ENCODE assay signal across 8 mouse cellular contexts in the genomic region with DNA sequence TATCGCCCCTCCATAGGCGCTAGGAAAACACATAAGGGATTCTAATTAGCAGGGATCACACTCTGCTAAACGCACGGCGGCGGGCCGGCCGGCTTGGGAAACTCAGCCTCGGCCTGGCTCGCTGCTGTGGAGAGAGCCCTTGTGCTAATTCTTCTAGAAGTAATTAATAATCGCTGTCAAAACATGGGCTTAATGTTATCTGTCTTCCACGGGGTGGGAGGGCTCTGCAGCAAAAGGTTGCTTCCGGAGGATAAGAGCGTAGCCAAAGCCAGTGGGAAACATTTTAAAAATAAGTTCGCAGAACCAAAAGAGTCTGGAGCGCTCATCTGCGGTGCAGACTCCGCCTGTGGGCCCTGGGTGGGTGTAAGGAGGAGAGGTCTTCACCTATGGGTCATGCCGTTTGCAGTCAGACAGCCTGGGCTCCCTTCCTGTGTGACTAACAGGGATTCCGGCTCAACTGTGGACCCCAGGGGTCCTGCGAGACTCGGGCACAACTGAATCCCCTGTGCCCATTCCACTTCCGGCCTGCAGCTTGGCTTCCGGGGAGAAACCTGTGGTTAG.
DNase-seq lines count a peak whose midpoint lies in the region; ATAC-seq lines count a peak whose summit lies in the region.

No protein-coding gene starts in this region.

- peak overlapping the region; percentile 29 for H3K4me3 ChIP-seq in forebrain, embryonic 13.5 days
- peak overlapping the region; percentile 21 for H3K4me3 ChIP-seq in hindbrain, embryonic 14.5 days (replicated peaks; ENCODE audit: low read length)
- peak overlapping the region; percentile 45 for H3K4me3 ChIP-seq in liver, embryonic 12.5 days
- H3K4me3 ChIP-seq in neural tube, embryonic 13.5 days: 0 out of 2 replicates have a peak overlapping the region, but pooled peaks have one; percentile 6

- H3K36me3 ChIP-seq in forebrain, embryonic 13.5 days (ENCODE audit: poor library complexity, severe bottlenecking): no peaks in the 10 kb centered on the region
- H3K36me3 ChIP-seq in hindbrain, embryonic 14.5 days (replicated peaks; ENCODE audit: control insufficient read depth, insufficient read depth): no peaks in the 10 kb centered on the region
- no peaks in the 10 kb centered on the region for H3K36me3 ChIP-seq in liver, embryonic 12.5 days
- H3K36me3 ChIP-seq in neural tube, embryonic 13.5 days: no peaks in the 10 kb centered on the region

- DNase-seq in cerebellum, postnatal 10 days: peak; percentile 34 to 51
- peak; percentile 5 for DNase-seq in adrenal gland, adult 8-10 months
- peak; percentile 75 for DNase-seq in hindbrain, embryonic 14.5 days (ENCODE audit: low spot score)

- peak overlapping the region; percentile 46 for H3K9ac ChIP-seq in forebrain, embryonic 13.5 days
- H3K9ac ChIP-seq in hindbrain, embryonic 14.5 days: 0 out of 2 replicates have a peak overlapping the region, but pooled peaks have one; percentile 40
- peak overlapping the region; percentile 51 for H3K9ac ChIP-seq in liver, embryonic 12.5 days
- peak overlapping the region; percentile 31; the same call in 1 of the 2 replicates for H3K9ac ChIP-seq in neural tube, embryonic 13.5 days

- WGBS in forebrain, embryonic 13.5 days: 6% methylated on average over 24 of the region's 24 CpGs
- whole genome bisulfite sequencing in hindbrain, embryonic 14.5 days: 12% methylated on average over 24 of the region's 24 CpGs
- WGBS in liver, embryonic 12.5 days (ENCODE audit: insufficient replicate concordance): 8% methylated on average over 24 of the region's 24 CpGs
- WGBS in neural tube, embryonic 13.5 days: 21% methylated on average over 24 of the region's 24 CpGs

- H3K4me2 ChIP-seq in forebrain, embryonic 13.5 days: peak overlapping the region; percentile 60
- peak overlapping the region; percentile 49 for H3K4me2 ChIP-seq in hindbrain, embryonic 14.5 days (replicated peaks)
- H3K4me2 ChIP-seq in liver, embryonic 12.5 days: peak overlapping the region; percentile 74
- H3K4me2 ChIP-seq in neural tube, embryonic 13.5 days: peak overlapping the region; percentile 44

- H3K27ac ChIP-seq in forebrain, embryonic 13.5 days: no peak overlapping the region
- no peak overlapping the region for H3K27ac ChIP-seq in hindbrain, embryonic 14.5 days
- peak overlapping the region; percentile 71 for H3K27ac ChIP-seq in liver, embryonic 12.5 days
- H3K27ac ChIP-seq in neural tube, embryonic 13.5 days (replicated peaks): no peak overlapping the region

- peaks cover 33% of the 10 kb centered on the region for H3K4me1 ChIP-seq in forebrain, embryonic 13.5 days
- peaks cover 15% of the 10 kb centered on the region for H3K4me1 ChIP-seq in hindbrain, embryonic 14.5 days (replicated peaks; ENCODE audit: control insufficient read depth, insufficient read depth, low read length)
- H3K4me1 ChIP-seq in liver, embryonic 12.5 days: peaks cover 19% of the 10 kb centered on the region
- H3K4me1 ChIP-seq in neural tube, embryonic 13.5 days (replicated peaks): peaks cover 13% of the 10 kb centered on the region

- H3K27me3 ChIP-seq in forebrain, embryonic 13.5 days: peaks cover 54% of the 10 kb centered on the region
- no peaks in the 10 kb centered on the region for H3K27me3 ChIP-seq in hindbrain, embryonic 14.5 days (ENCODE audit: control insufficient read depth, insufficient read depth, low read length)
- H3K27me3 ChIP-seq in liver, embryonic 12.5 days (replicated peaks): no peaks in the 10 kb centered on the region
- H3K27me3 ChIP-seq in neural tube, embryonic 13.5 days: no peaks in the 10 kb centered on the region

- no peaks in the 10 kb centered on the region for H3K9me3 ChIP-seq in forebrain, embryonic 13.5 days (replicated peaks)
- no peaks in the 10 kb centered on the region for H3K9me3 ChIP-seq in hindbrain, embryonic 14.5 days (ENCODE audit: control insufficient read depth, low read length)
- no peaks in the 10 kb centered on the region for H3K9me3 ChIP-seq in liver, embryonic 12.5 days (replicated peaks)
- no peaks in the 10 kb centered on the region for H3K9me3 ChIP-seq in neural tube, embryonic 13.5 days

- ATAC-seq in cerebellum, adult (ENCODE audit: insufficient number of reproducible peaks, low FRiP score, low TSS enrichment): no peak
- peak; percentile 79 for ATAC-seq in forebrain, embryonic 13.5 days
- ATAC-seq in hindbrain, embryonic 14.5 days (ENCODE audit: low FRiP score): peak; percentile 65; the same call in 1 of the 2 replicates
- peak; percentile 91 for ATAC-seq in liver, embryonic 12.5 days
- peak; percentile 40; the same call in 1 of the 2 replicates for ATAC-seq in neural tube, embryonic 13.5 days (ENCODE audit: low read depth)
- no peak for ATAC-seq in monocyte, adult 5-6 weeks (replicated peaks; ENCODE audit: insufficient number of reproducible peaks, low FRiP score, low TSS enrichment, poor library complexity, severe bottlenecking)

Comparison
In these comparisons a context has a peak if more than half of its experiments do, and no peak if none do; other contexts are left out.
1. DNase-seq: peak in every context shown above with its lines; median percentile 75 in hindbrain, embryonic 14.5 days; 42 in cerebellum, postnatal 10 days; 5 in adrenal gland, adult 8-10 months.
2. ATAC-seq: peak in forebrain, embryonic 13.5 days (single experiment), hindbrain, embryonic 14.5 days (single experiment), liver, embryonic 12.5 days (single experiment) and neural tube, embryonic 13.5 days (single experiment); none in cerebellum, adult (single experiment) and monocyte, adult 5-6 weeks (single experiment).
3. Peak in every context shown above with its lines, with median percentiles within 50 percentile points of each other: H3K4me2 ChIP-seq, H3K4me3 ChIP-seq and H3K9ac ChIP-seq.